Mouse (Mus musculus): ENCODE measurements around the gene Wnt10a. TPM values are rescaled to one million over a fixed set of nuclear protein-coding genes. Genes with fewer than 3 reads are reported as not detected.
"Not testable (repeated sequence)": the region's sequence is repeated elsewhere in the genome, so short reads cannot be mapped to it uniquely, and the experiment has no call there.

The Wnt10a gene
- polyA plus RNA-seq, 1 experiment from 2014 or later: 1.8 TPM

DNA sequence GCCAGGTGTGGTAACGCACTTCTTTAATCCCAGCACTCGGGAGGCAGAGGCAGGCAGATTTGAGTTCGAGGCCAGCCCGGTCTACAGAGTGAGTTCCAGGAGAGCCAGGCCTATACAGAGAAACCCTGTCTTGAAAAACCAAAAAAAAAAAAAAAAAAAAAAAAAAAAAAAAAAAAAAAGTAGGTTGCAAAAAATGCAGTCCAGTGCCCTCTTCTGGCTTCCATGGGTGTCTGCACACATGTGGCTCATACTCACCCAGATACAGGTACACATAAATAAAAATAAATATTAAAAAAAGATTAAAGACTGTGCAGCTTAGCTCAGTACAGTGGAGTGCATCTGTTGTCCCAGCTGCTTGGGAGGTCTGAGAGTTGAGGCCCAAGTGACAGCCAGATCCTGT lies 32.3 kb downstream of the Wnt10a start:
- H3K27ac ChIP-seq (replicated peaks): peak overlapping the region; percentile 82; the same call in 1 of the 2 replicates
- not testable (repeated sequence) for H3K4me2 ChIP-seq (replicated peaks); ATAC-seq (ENCODE audit: low FRiP score, low read depth); H3K9ac ChIP-seq (replicated peaks); H3K4me3 ChIP-seq; H3K9me3 ChIP-seq; H3K27me3 ChIP-seq; H3K36me3 ChIP-seq
- 95% methylated on average over 4 of the region's 4 CpGs for WGBS
- H3K4me1 ChIP-seq: peaks cover 14% of the 10 kb centered on the region

DNA sequence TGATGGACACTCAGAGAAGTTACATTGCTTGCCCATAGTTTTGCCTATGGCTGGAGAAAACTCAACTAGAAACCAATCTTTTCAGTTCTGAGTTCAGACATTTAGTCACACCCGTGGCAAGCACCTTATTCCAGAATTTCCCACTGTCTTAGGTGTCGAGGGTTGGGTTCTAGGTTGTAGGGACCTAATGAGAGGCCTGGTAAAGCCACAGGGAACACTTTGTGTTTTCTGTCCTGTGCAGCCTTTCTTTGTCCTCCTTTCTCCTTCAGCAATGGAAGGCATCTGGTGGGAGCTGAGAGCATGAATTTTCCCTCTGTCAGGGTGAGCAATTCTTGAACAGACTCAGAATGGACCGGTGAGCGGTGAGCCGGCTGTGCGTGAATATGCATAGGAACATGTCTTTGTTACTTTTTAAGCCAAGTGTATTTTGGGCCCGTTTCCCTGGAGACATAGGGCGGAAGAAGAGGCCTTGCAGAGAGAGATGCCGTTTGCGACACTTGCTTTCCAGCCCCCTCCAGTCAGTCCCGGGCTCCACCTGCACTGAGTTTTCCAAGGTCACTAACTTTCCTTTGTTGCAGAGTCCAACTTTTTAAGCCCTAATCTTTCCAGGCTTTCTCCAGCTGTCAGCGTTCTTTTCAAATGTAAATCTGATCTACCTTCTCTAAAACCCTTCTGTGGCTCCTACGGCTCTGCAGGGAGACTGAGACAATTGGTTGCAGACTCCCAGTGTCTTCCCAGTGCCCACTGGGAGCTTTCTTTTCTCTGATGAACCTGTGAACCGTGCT lies 33.4 kb downstream of the Wnt10a start:
- H3K27me3 ChIP-seq: no peaks in the 10 kb centered on the region
- no peaks in the 10 kb centered on the region for H3K36me3 ChIP-seq
- 7% methylated on average over 14 of the region's 14 CpGs for WGBS
- H3K4me1 ChIP-seq: peaks cover 14% of the 10 kb centered on the region
- H3K9ac ChIP-seq (replicated peaks): no peak overlapping the region
- peak overlapping the region; percentile 82 for H3K27ac ChIP-seq (replicated peaks)
- ATAC-seq (ENCODE audit: low FRiP score, low read depth): peak; percentile 84
- no peak overlapping the region for H3K4me3 ChIP-seq
- peak overlapping the region; percentile 5; the same call in 1 of the 2 replicates for H3K4me2 ChIP-seq (replicated peaks)
- H3K9me3 ChIP-seq: no peaks in the 10 kb centered on the region

DNA sequence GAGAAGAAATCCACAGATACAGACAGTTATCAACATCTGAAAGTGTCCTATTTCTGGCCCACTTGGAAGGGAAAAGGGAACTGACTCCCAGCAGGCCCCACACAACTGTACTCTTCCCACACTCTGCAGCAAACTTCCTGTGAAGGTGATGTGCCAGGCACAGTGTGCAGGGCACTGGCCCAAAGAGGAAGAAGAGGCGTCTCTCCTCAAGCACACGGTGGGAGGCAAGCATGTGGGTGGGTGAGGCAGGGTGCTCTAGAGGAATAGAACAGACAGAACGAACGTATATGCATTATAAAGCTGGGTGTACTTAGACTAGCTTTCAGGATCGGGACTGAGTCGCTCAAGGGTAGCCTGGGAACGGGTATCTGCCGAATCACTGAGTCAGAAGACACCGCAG lies 38.7 kb downstream of the Wnt10a start:
- peaks cover 7% of the 10 kb centered on the region for H3K4me1 ChIP-seq
- H3K9ac ChIP-seq (replicated peaks): no peak overlapping the region
- ATAC-seq (ENCODE audit: low FRiP score, low read depth): no peak
- 84% methylated on average over 9 of the region's 9 CpGs for WGBS
- H3K27ac ChIP-seq (replicated peaks): no peak overlapping the region
- H3K9me3 ChIP-seq: no peaks in the 10 kb centered on the region
- no peaks in the 10 kb centered on the region for H3K27me3 ChIP-seq
- no peak overlapping the region for H3K4me2 ChIP-seq (replicated peaks)
- no peak overlapping the region for H3K4me3 ChIP-seq
- H3K36me3 ChIP-seq: no peaks in the 10 kb centered on the region

DNA sequence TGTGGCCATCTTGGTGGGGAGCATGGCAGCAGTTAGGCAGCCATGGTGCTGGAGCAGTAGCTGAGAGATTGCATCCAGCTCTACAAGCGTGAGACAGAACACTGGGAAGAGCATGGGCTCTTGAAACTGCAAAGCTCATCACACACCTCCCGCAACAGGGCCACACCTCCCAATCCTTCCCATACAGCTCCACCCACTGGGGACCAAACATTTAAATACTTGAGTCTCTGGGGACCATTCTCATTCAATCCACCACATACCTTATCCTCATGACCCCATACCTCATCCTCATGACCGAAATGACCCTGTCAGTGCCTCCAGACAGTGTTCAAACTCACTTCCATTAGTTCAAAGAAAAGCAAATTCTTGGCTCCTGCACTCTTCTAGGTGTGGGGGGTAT lies 41.9 kb downstream of the Wnt10a start:
- Histone ChIP-seq H3K4me2 (replicated peaks) (no peak overlapping the region), H3K36me3 (no peaks in the 10 kb centered on the region), H3K27ac (replicated peaks) (no peak overlapping the region), H3K4me3 (no peak overlapping the region), H3K4me1 (no peaks in the 10 kb centered on the region), H3K27me3 (no peaks in the 10 kb centered on the region), H3K9ac (replicated peaks) (no peak overlapping the region), H3K9me3 (no peaks in the 10 kb centered on the region)
- WGBS: 84% methylated on average over 3 of the region's 3 CpGs
- ATAC-seq (ENCODE audit: low FRiP score, low read depth): no peak

DNA sequence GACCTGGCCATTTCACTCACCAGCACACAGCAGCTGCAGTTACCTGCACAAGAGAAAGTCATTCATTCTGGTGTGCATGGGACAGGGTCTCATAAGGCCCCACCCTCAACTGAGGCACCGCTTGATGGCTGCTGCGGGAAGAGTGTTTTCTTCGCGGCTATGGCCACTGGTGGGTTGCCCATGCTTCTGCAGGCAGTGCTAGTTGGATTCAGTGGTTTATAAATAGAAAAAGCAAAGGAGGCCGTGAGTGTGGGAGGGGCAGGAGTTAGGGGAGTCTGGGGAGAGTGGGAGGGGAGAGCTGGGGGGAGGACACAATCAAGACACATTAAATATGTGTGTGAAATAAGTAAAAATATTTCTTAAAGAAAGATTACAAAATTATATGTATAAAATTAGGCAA lies 51.8 kb downstream of the Wnt10a start:
- no peaks in the 10 kb centered on the region for H3K4me1 ChIP-seq
- H3K9ac ChIP-seq (replicated peaks): no peak overlapping the region
- H3K27me3 ChIP-seq: peaks cover 10% of the 10 kb centered on the region; the same call in 1 of the 2 replicates
- H3K9me3 ChIP-seq: no peaks in the 10 kb centered on the region
- no peak overlapping the region for H3K27ac ChIP-seq (replicated peaks)
- H3K36me3 ChIP-seq: no peaks in the 10 kb centered on the region
- WGBS: 89% methylated on average over 5 of the region's 5 CpGs
- no peak for ATAC-seq (ENCODE audit: low FRiP score, low read depth)
- no peak overlapping the region for H3K4me2 ChIP-seq (replicated peaks)
- H3K4me3 ChIP-seq: no peak overlapping the region

DNA sequence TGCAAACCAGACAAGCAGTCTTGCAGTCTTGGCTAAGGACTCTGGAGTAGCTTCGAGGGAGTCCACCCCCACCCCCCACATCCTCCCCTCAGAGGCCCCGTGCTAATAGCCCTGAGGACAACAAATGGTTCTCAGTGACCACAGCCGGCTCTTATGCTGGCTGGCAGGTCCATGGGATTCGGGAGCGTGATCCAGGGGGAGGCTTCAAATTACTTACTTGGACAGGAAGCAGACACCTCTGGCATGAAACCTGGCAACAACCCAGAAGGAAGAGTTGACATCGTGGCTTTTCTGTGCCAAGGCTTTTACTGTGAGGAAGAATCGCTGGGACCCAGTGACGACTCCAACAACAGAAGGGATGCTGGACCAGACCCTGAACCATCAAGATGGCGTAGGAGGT lies 55.0 kb downstream of the Wnt10a start:
- no peak overlapping the region for H3K4me3 ChIP-seq
- 61% methylated on average over 9 of the region's 9 CpGs for WGBS
- no peak for ATAC-seq (ENCODE audit: low FRiP score, low read depth)

DNA sequence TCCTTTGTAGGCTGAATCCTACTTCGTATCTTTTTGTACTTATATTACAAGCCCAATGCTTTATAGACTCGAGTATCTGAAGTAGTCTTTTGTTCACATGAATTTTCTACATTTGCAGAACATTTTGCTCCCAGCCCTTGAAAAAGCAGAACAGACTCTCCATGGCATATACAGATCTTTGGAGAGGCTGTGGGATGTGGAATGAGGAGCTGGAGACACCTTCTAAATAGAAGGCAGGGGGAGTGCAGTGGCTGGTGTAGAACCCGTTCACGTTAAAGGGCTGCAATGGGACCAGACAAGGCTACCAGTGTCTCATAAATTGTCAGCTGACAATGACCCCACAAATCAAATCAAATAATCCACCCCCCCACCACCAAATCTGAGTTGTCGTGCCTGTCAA lies 57.6 kb downstream of the Wnt10a start:
- Histone ChIP-seq H3K4me2 (replicated peaks) (no peak overlapping the region), H3K9me3 (no peaks in the 10 kb centered on the region), H3K4me1 (peaks cover 26% of the 10 kb centered on the region), H3K4me3 (no peak overlapping the region), H3K9ac (replicated peaks) (no peak overlapping the region), H3K36me3 (no peaks in the 10 kb centered on the region), H3K27ac (replicated peaks) (no peak overlapping the region), H3K27me3 (peaks cover 20% of the 10 kb centered on the region)
- WGBS: 55% methylated on average over 5 of the region's 5 CpGs
- ATAC-seq (ENCODE audit: low FRiP score, low read depth): no peak

More for the DNA sequence above, 55.0 kb downstream of the Wnt10a start:
- H3K27ac ChIP-seq (replicated peaks): no peak overlapping the region
- H3K36me3 ChIP-seq: no peaks in the 10 kb centered on the region
- peaks cover 12% of the 10 kb centered on the region for H3K4me1 ChIP-seq
- peaks cover 10% of the 10 kb centered on the region; the same call in 1 of the 2 replicates for H3K27me3 ChIP-seq
- H3K9ac ChIP-seq (replicated peaks): no peak overlapping the region
- H3K4me2 ChIP-seq (replicated peaks): no peak overlapping the region
- H3K9me3 ChIP-seq: no peaks in the 10 kb centered on the region

DNA sequence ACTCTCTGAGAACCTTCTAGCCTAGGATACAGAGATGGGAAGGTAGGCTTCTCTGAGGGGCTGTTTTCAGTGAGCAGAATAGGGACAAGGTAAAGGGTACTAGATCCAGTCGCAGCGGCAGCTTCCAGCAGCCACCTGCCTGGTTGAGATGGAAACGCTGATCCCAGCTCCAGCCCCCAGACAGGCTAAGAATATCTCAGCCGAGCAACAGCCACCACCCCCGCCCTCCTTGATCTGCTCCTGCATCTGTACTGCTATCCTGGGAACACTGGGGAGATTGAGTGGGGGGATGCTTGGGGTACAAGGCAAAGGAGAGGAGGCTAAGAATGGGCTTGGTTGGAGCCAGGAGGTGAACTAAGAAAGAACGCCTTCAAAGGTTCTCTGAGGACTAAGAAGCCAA lies 58.9 kb downstream of the Wnt10a start:
- H3K4me1 ChIP-seq: peaks cover 33% of the 10 kb centered on the region
- H3K4me2 ChIP-seq (replicated peaks): no peak overlapping the region
- ATAC-seq (ENCODE audit: low FRiP score, low read depth): no peak
- no peaks in the 10 kb centered on the region for H3K9me3 ChIP-seq
- no peaks in the 10 kb centered on the region for H3K36me3 ChIP-seq
- H3K4me3 ChIP-seq: no peak overlapping the region
- 0 out of 2 replicates have a peak overlapping the region, but pooled peaks have one; percentile 84 for H3K27ac ChIP-seq (replicated peaks)
- H3K27me3 ChIP-seq: peaks cover 16% of the 10 kb centered on the region
- WGBS: 22% methylated on average over 6 of the region's 6 CpGs
- no peak overlapping the region for H3K9ac ChIP-seq (replicated peaks)

DNA sequence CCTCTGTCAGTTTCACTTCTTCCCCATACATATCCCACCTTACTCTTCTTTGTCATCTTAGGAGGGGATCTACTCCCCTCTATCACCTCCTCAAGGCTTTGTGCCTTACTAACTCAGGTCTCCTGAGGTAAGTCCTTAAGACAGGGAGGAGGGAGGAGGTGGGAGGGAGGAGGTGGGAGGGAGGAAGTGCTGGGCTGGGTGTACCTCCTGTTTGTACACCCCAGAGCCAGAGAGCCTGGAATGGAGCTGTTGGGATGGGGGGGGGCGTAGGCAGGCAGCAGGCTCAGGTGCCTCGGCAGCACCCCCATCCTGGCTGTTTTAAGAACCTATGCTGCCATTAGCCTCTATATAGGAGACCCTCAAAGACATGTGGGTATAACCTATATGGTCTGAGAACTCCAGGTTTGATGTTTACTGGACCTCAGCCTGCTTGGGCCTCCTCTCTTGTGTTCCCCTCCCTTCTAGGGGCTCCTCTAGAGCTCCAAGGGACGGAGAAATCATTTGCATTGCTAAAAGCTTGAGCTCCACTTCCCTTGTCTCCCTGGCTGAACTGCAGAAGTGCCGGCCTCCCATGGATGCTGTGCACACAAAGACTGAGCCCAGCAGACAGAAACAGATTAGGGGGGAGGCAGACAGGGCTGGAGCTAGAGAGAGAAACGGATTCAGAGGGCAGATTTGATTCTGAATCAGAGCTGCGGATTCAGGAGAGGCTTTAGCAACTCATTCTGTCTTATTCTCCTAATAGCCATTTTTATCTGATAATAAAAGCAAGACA lies 59.9 kb downstream of the Wnt10a start:
- Histone ChIP-seq H3K4me3 (no peak overlapping the region), H3K4me2 (replicated peaks) (peak overlapping the region; percentile 19), H3K27me3 (peaks cover 23% of the 10 kb centered on the region), H3K36me3 (no peaks in the 10 kb centered on the region), H3K9ac (replicated peaks) (peak overlapping the region; percentile 31; the same call in 1 of the 2 replicates), H3K4me1 (peaks cover 42% of the 10 kb centered on the region), H3K9me3 (no peaks in the 10 kb centered on the region), H3K27ac (replicated peaks) (peak overlapping the region; percentile 84)
- ATAC-seq (ENCODE audit: low FRiP score, low read depth): peak; percentile 44
- 9% methylated on average over 6 of the region's 6 CpGs for WGBS

Other genes with a start within 250 kb of the Wnt10a start
- gene Plcd4, start 248.6 kb upstream of the Wnt10a start, polyA plus RNA-seq (2016; fragmentation: Nextera tagmentation; extraction: Ambion mirVana): 1.1 and 1.5 TPM in 2 replicates
- gene Usp37, start 247.2 kb upstream of the Wnt10a start, polyA plus RNA-seq (2016; fragmentation: Nextera tagmentation; extraction: Ambion mirVana): 42.1 and 44.2 TPM in 2 replicates
- gene Zfp142, start 203.3 kb upstream of the Wnt10a start, polyA plus RNA-seq (2016; fragmentation: Nextera tagmentation; extraction: Ambion mirVana): 10.6 and 11.2 TPM in 2 replicates
- gene Bcs1l, start 203.2 kb upstream of the Wnt10a start, polyA plus RNA-seq (2016; fragmentation: Nextera tagmentation; extraction: Ambion mirVana): 16.4 and 17.0 TPM in 2 replicates
- 31.5 and 35.5 TPM in 2 replicates for gene Rnf25, start 190.1 kb upstream of the Wnt10a start, polyA plus RNA-seq (2016; fragmentation: Nextera tagmentation; extraction: Ambion mirVana)
- 25.3 and 25.9 TPM in 2 replicates for gene Stk36, start 190.1 kb upstream of the Wnt10a start, polyA plus RNA-seq (2016; fragmentation: Nextera tagmentation; extraction: Ambion mirVana)
- 43.7 and 51.9 TPM in 2 replicates for gene Ttll4, start 129.8 kb upstream of the Wnt10a start, polyA plus RNA-seq (2016; fragmentation: Nextera tagmentation; extraction: Ambion mirVana)
- gene Cyp27a1, start 77.9 kb upstream of the Wnt10a start, polyA plus RNA-seq (2016; fragmentation: Nextera tagmentation; extraction: Ambion mirVana): 4.2 and 5.8 TPM in 2 replicates
- gene Prkag3, start 42.3 kb upstream of the Wnt10a start, polyA plus RNA-seq (2016; fragmentation: Nextera tagmentation; extraction: Ambion mirVana): not detected in 2 replicates
- gene Wnt6, start 19.6 kb upstream of the Wnt10a start, polyA plus RNA-seq (2016; fragmentation: Nextera tagmentation; extraction: Ambion mirVana): 5.0 and 7.9 TPM in 2 replicates
- 5.6 and 8.7 TPM in 2 replicates for gene Cdk5r2, start 63.4 kb downstream of the Wnt10a start, polyA plus RNA-seq (2016; fragmentation: Nextera tagmentation; extraction: Ambion mirVana)
- gene Fev, start 93.9 kb downstream of the Wnt10a start, polyA plus RNA-seq (2016; fragmentation: Nextera tagmentation; extraction: Ambion mirVana): 0.25 and 0.55 TPM in 2 replicates
- gene Cryba2, start 101.6 kb downstream of the Wnt10a start, polyA plus RNA-seq (2016; fragmentation: Nextera tagmentation; extraction: Ambion mirVana): not detected in 2 replicates
- 0.16 and 0.17 TPM in 2 replicates for gene Cfap65, start 144.1 kb downstream of the Wnt10a start, polyA plus RNA-seq (2016; fragmentation: Nextera tagmentation; extraction: Ambion mirVana)
- 0.14 and 0.23 TPM in 2 replicates for gene Ihh, start 160.2 kb downstream of the Wnt10a start, polyA plus RNA-seq (2016; fragmentation: Nextera tagmentation; extraction: Ambion mirVana)

All from midbrain, embryonic 12.5 days (tissue).